Mouse (Mus musculus) embryonic facial prominence, embryonic 11.5 days (tissue): Measurements from ENCODE around the gene Olfr288. TPM values are rescaled to one million over a fixed set of nuclear protein-coding genes. Genes with fewer than 3 reads are reported as not detected.
A peak's percentile ranks its signal among the peaks of the same experiment; 100 is the strongest.

Experiments used
- ATAC-seq: fragments of 200-750 bp; cut with Nextera tagmentation; replicated peaks from 2 replicates; pipeline ENCODE4 v1.8.0; 2017; ENCODE audit warnings: low read depth; ENCODE audit not compliant: insufficient number of reproducible peaks, low FRiP score, low TSS enrichment
- DNase-seq: peaks from one replicate; pipeline ENCODE4 v3.0.0-alpha.2; 2015; ENCODE audit warnings: low spot score
- H3K27ac ChIP-seq: fragments of 300-500 bp; sonication (generic); replicated peaks from 2 replicates; pipeline ENCODE4 v1.5.1; 2014; ENCODE audit warnings: mild to moderate bottlenecking, low read depth, low read length, control low read depth
- H3K27me3 ChIP-seq: fragments of 300-500 bp; sonication (generic); 2 replicates; pipeline ENCODE4 v1.6.1; 2014; ENCODE audit warnings: mild to moderate bottlenecking, low read length, moderate library complexity, mixed read lengths; ENCODE audit not compliant: control insufficient read depth, insufficient read depth
- H3K36me3 ChIP-seq: fragments of 300-500 bp; sonication (generic); replicated peaks from 2 replicates; pipeline ENCODE4 v1.6.1; 2014; ENCODE audit warnings: low read depth, mild to moderate bottlenecking, low read length, moderate library complexity, mixed read lengths; ENCODE audit not compliant: control insufficient read depth, insufficient read depth
- H3K4me1 ChIP-seq: fragments of 300-500 bp; sonication (generic); 2 replicates; pipeline ENCODE4 v1.6.1; 2014; ENCODE audit warnings: low read length, mixed read lengths; ENCODE audit not compliant: control insufficient read depth, insufficient read depth
- H3K4me2 ChIP-seq: fragments of 300-500 bp; sonication (generic); 2 replicates; pipeline ENCODE4 v1.6.1; 2014; ENCODE audit warnings: low read depth, mild to moderate bottlenecking, control low read depth, low read length, moderate library complexity
- H3K4me3 ChIP-seq: fragments of 300-500 bp; sonication (generic); 2 replicates; pipeline ENCODE4 v1.5.1; 2014; ENCODE audit warnings: low read depth, low read length, control low read depth
- H3K9ac ChIP-seq: fragments of 300-500 bp; sonication (generic); replicated peaks from 2 replicates; pipeline ENCODE4 v1.6.1; 2014; ENCODE audit warnings: mild to moderate bottlenecking, control low read depth, low read length
- H3K9me3 ChIP-seq: fragments of 300-500 bp; sonication (generic); replicated peaks from 2 replicates; pipeline ENCODE4 v1.6.1; 2016; ENCODE audit warnings: mild to moderate bottlenecking, low read length, inconsistent platforms, mixed read lengths; ENCODE audit not compliant: control insufficient read depth
- WGBS: fragments of 180-500 bp; shearing (Covaris S2); extraction: QIAGEN DNeasy Blood & Tissue Kit; methylation state at CpG from one replicate; pipeline ENCODE4 v1.1.7; 2014; 5-methylcytosine and 5-hydroxymethylcytosine counted together
- polyA plus RNA-seq: library from polyadenylated mRNA; unstranded; fragments of >200 nt; fragmentation: Nextera tagmentation; extraction: Ambion mirVana; gene quantifications from 2 replicates; pipeline ENCODE4 v1.2.1, GENCODE M21; 2014

Gene Olfr288
- polyA plus RNA-seq, 1 experiment from 2014 or later: not detected

GRCm38 (mm10) chr15:98213336-98213870 lies 18.1 kb upstream of the Olfr288 start:
- Histone ChIP-seq H3K36me3 (no peaks in the 10 kb centered on the region), H3K4me2 (no peak overlapping the region), H3K27me3 (no peaks in the 10 kb centered on the region), H3K4me3 (no peak overlapping the region), H3K27ac (no peak overlapping the region), H3K9me3 (no peaks in the 10 kb centered on the region), H3K9ac (no peak overlapping the region), H3K4me1 (no peaks in the 10 kb centered on the region)
- WGBS: 68% methylated on average over 5 of the region's 5 CpGs
- no peak for ATAC-seq
- DNase-seq: no peak

GRCm38 (mm10) chr15:98209676-98210075 lies 14.3 kb upstream of the Olfr288 start:
- no peaks in the 10 kb centered on the region for H3K27me3 ChIP-seq
- WGBS: 84% methylated on average over 7 of the region's 7 CpGs
- H3K4me1 ChIP-seq: no peaks in the 10 kb centered on the region
- H3K27ac ChIP-seq: no peak overlapping the region
- DNase-seq (no peak), ATAC-seq (no peak)
- H3K4me2 ChIP-seq: no peak overlapping the region
- H3K9ac ChIP-seq: no peak overlapping the region
- H3K36me3 ChIP-seq: no peaks in the 10 kb centered on the region
- H3K9me3 ChIP-seq: no peaks in the 10 kb centered on the region
- H3K4me3 ChIP-seq: no peak overlapping the region

- Histone ChIP-seq H3K27ac (no peak overlapping the region), H3K36me3 (no peaks in the 10 kb centered on the region), H3K27me3 (no peaks in the 10 kb centered on the region), H3K4me1 (no peaks in the 10 kb centered on the region), H3K9me3 (no peaks in the 10 kb centered on the region), H3K4me2 (no peak overlapping the region), H3K9ac (no peak overlapping the region), H3K4me3 (no peak overlapping the region)
- DNase-seq (no peak), ATAC-seq (no peak)
- 65% methylated on average over 4 of the region's 4 CpGs for WGBS
These were observed 10.9 kb downstream of the Olfr288 start for GRCm38 (mm10) chr15:98184456-98184855.

DNA sequence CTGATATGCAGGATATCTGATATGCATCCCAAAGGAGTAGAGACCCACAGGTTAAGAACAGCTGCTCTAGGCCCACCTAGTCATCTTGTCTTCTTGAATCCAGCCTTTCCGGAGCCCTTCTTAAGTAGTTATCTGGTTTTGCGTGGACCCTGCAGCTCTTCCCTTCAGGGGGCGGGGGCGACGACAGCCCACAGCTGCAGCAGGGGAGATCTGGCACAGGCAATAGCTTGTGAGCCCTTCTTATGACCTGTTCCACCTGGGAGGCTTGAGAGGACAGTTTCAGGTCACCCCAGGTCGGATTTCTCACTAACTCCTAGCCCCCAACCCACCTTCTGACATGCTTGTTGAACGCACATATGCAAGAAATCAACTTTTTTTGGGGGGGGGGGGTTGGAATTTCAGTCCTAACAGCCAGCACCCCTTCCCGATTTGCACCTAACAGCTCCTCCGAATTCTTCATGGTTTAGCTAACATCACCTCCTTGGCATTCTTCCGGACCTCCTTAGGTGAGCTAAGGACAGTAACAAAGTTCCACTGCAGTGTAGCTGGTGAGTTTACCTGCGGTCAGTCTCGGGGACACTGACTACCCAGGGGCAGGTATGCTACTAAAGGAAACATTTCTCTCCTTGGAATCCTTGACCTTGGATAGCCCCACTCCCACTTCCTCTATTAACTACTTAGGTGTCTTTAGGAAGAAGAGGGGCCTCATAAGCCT lies 13.3 kb downstream of the Olfr288 start:
- no peak overlapping the region for H3K4me2 ChIP-seq
- no peaks in the 10 kb centered on the region for H3K4me1 ChIP-seq
- H3K9ac ChIP-seq: no peak overlapping the region
- no peak overlapping the region for H3K4me3 ChIP-seq
- H3K27ac ChIP-seq: no peak overlapping the region; the same call in 1 of the 2 replicates
- ATAC-seq: no peak
- no peaks in the 10 kb centered on the region for H3K36me3 ChIP-seq
- H3K9me3 ChIP-seq: no peaks in the 10 kb centered on the region
- WGBS: 66% methylated on average over 12 of the region's 12 CpGs
- H3K27me3 ChIP-seq: no peaks in the 10 kb centered on the region
- DNase-seq: no peak

GRCm38 (mm10) chr15:98181132-98181711 lies 14.1 kb downstream of the Olfr288 start:
- H3K4me1 ChIP-seq: no peaks in the 10 kb centered on the region
- H3K4me2 ChIP-seq: peak overlapping the region; percentile 60
- under 1% methylated on average over 30 of the region's 30 CpGs for WGBS
- peak overlapping the region; percentile 30 for H3K9ac ChIP-seq
- H3K27me3 ChIP-seq: no peaks in the 10 kb centered on the region
- ATAC-seq (peak; percentile 97), DNase-seq (peak; percentile 95)
- H3K9me3 ChIP-seq: no peaks in the 10 kb centered on the region
- no peaks in the 10 kb centered on the region for H3K36me3 ChIP-seq
- no peak overlapping the region for H3K27ac ChIP-seq
- peak overlapping the region; percentile 41 for H3K4me3 ChIP-seq

DNA sequence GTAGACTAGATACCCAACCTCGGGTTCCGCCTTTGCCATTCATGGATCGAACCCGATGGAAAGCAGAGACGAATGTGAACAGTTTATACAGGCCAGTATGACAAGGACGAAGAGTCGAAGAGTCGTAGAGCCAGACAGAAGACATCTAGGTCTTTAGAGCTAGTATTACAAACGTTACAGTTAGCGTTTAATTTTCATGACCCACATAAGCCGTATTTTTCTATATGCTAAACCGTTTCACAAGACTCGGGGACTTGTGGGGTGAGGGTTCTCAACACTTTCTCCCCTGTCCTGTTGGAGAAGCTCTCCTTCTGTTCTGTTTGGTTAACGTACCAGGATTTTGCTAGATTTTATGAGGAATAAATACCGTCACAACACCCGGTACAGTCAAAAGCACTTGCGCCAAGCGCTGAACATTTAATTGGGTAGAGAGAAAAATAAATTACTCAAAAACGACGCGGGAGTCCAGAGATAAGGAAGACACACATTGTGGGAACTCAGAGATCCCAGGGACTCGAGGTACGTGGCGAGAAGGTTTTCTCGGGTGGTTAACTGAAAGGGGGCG lies 14.7 kb downstream of the Olfr288 start:
- Histone ChIP-seq H3K4me1 (no peaks in the 10 kb centered on the region), H3K27ac (no peak overlapping the region), H3K4me3 (peak overlapping the region; percentile 41), H3K36me3 (no peaks in the 10 kb centered on the region), H3K9me3 (no peaks in the 10 kb centered on the region), H3K9ac (peak overlapping the region; percentile 30), H3K27me3 (no peaks in the 10 kb centered on the region), H3K4me2 (peak overlapping the region; percentile 60)
- WGBS: 4% methylated on average over 26 of the region's 26 CpGs
- no peak for DNase-seq
- no peak for ATAC-seq

GRCm38 (mm10) chr15:98177320-98177719 lies 18.0 kb downstream of the Olfr288 start:
- Histone ChIP-seq H3K4me1 (no peaks in the 10 kb centered on the region), H3K9me3 (no peaks in the 10 kb centered on the region), H3K27me3 (no peaks in the 10 kb centered on the region), H3K9ac (no peak overlapping the region), H3K4me2 (no peak overlapping the region), H3K36me3 (no peaks in the 10 kb centered on the region), H3K27ac (no peak overlapping the region), H3K4me3 (no peak overlapping the region)
- no peak for DNase-seq
- WGBS: 76% methylated on average over 3 of the region's 3 CpGs
- ATAC-seq: no peak

GRCm38 (mm10) chr15:98173821-98174220 lies 21.5 kb downstream of the Olfr288 start:
- H3K27ac ChIP-seq: no peak overlapping the region
- H3K36me3 ChIP-seq: no peaks in the 10 kb centered on the region
- H3K4me2 ChIP-seq: no peak overlapping the region
- H3K4me1 ChIP-seq: no peaks in the 10 kb centered on the region
- peaks cover 19% of the 10 kb centered on the region for H3K27me3 ChIP-seq
- ATAC-seq (no peak), DNase-seq (peak; percentile 78)
- no peak overlapping the region for H3K9ac ChIP-seq
- 46% methylated on average over 8 of the region's 8 CpGs for WGBS
- H3K9me3 ChIP-seq: no peaks in the 10 kb centered on the region
- H3K4me3 ChIP-seq: no peak overlapping the region
